Mouse (Mus musculus) spleen, postnatal 36 days (tissue): ENCODE measurements around the gene Tmem252.

Experiments used
- DNase-seq, 2 experiments: peaks; one replicate each; pipeline ENCODE4 v3.0.0; 2022; ENCODE audit warnings: low spot score in 2 of 2, mixed read lengths in 1 of 2

Tmem252 gene

DNA sequence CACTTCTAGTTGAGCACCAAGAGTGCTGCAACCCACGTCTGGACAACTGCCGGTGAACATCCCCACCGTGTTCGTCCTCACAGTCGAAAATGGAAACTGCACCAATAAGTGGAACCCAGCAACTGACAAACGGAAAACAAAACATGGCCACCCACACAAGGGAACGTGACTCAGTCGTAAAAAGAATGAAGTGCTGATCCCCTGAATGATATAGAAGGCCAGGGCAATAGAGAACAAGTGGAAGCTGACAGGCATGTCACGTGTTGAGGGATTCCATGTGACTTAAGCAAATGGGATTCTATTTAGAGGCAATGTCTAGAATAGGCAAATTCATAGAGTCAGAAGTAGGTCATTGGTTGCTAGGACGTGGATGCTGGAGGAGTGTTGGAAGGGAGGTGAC is 50.6 kb downstream of the Tmem252 start:
- no peak for DNase-seq

DNA sequence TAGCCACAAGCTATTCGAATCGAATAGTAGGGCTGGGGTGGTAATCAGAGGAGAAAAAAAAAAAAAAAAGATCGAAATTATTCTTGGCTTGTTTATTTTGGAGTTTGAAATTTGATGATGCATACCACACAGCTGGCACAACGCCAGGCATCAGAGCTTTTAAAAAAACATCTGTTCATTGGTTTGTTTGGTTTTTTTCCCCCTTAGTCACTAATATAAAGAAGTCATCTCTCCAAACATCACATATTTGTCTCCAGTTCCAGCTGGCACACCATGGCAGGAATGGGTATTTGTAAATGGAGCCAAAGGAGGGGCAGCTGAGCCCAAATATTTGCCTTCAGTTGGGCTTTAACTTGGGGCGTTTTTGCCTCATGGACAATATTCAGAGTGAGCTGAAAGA is 56.9 kb downstream of the Tmem252 start:
- no peak for DNase-seq
